Mouse (Mus musculus) CH12.LX (cell line): ENCODE measurements at regions not wholly inside any gene's neighbourhood (a gene's known extent, or its start where the extent isn't known, plus 50 kb on each side); places are given as distances from the start of the nearest gene placed in this dataset.

Source experiments
- CTCF ChIP-seq, 2 experiments: IDR thresholded peaks in 1 of 2; conservative IDR thresholded peaks in 1 of 2; 2 replicates each; pipeline ENCODE4 v1.5.1; 2011 to 2012; ENCODE audit warnings: low read depth in 2 of 2, low read length in 2 of 2, improper control_type of control experiment in 1 of 2, inconsistent platforms in 1 of 2, mild to moderate bottlenecking in 1 of 2, moderate library complexity in 1 of 2
- E2F4 ChIP-seq: IDR thresholded peaks from 2 replicates; pipeline ENCODE4 v1.6.1; 2011; ENCODE audit warnings: low read depth, low read length, improper control_type of control experiment; ENCODE audit not compliant: insufficient replicate concordance

DNA sequence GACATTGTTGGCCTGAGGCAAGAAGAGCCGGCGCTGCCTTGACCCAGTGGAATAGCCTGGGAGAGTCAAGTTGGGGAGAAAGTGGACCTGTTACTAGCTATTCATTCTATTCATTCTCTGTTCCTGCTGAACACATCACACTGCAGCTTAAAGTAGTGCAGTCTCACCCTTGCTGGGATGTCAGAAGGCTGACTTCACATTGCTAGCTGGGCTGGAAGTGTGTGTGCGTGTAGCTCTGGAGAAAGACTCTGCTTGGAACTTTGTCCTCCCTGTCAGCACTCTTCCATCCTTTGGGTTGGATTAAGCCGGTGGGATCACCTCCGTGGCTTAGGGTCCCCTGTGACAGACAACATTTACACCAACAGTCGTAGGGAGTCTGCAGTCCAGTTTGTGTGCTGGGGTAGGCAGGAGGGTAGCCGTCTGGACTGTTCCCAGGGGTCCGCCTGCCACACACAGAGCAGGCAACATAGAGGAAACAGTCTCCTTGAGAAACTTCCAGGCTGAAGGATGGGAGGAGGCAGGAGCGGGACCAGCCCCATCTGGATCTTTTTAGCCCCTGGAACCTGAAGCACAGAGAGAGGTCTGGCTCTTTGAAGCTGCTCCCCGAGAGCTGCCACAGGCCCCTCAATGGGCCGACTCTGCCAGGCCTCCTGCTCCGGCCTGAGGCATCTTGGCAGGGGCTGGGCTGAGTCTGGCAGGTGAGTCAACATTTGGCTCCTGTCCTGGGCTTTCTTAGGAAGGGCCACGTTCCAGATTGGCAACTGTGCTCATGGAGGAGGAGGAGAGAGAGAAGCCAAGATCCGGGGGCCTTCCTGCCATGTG, 167.8 kb downstream of the Shq1 start:
- TF ChIP-seq E2F4 (no peak), CTCF (conservative IDR thresholded peaks at IDR 0.05 in 1 of 2, IDR thresholded peaks at IDR 0.05 in 1 of 2; ENCODE audit: low read depth in 2 of 2, low read length in 2 of 2) (no peak)
